Mouse (Mus musculus): ENCODE data around the gene Tbcd.
"Not testable (repeated sequence)": the region's sequence is repeated elsewhere in the genome, so short reads cannot be mapped to it uniquely, and the experiment has no call there.

Tbcd gene

GRCm38 (mm10) chr11:121655807-121656511 is 204.2 kb downstream of the Tbcd start:
- DNase-seq, result no peak

- DNase-seq, result no peak
Measured at GRCm38 (mm10) chr11:121658151-121658550, 206.4 kb downstream of the Tbcd start.

- not testable (repeated sequence) for DNase-seq
Measured at GRCm38 (mm10) chr11:121660604-121661003, 208.9 kb downstream of the Tbcd start.

GRCm38 (mm10) chr11:121661116-121661515 is 209.4 kb downstream of the Tbcd start:
- no peak for DNase-seq
